Mouse (Mus musculus): ENCODE results near the gene Adam23. TPM values are rescaled to one million over a fixed set of nuclear protein-coding genes. Genes with fewer than 3 reads are reported as not detected.

The Adam23 gene
- polyA plus RNA-seq, 2 experiments = 4.3 to 7.9 TPM

DNA sequence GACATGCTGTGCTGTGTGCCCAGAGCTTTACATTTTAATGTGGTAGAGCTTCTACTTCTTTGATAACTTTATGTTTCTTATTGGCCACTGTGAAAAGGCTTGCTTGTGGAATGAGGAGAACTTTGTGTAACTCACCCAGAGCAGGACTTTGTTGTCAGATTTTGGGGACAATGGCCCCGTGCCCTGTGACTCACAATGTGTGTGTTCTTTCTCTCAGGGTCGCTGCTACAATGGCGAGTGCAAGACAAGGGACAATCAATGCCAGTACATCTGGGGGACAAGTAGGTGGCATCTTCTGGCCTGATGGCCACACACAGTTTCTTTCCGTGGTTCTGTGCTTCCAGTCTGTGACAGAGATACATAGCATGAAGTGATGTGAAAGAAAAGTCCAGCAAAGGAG lies 118.2 kb downstream of the Adam23 start:
- 80% methylated on average over 4 of the region's 4 CpGs for WGBS

DNA sequence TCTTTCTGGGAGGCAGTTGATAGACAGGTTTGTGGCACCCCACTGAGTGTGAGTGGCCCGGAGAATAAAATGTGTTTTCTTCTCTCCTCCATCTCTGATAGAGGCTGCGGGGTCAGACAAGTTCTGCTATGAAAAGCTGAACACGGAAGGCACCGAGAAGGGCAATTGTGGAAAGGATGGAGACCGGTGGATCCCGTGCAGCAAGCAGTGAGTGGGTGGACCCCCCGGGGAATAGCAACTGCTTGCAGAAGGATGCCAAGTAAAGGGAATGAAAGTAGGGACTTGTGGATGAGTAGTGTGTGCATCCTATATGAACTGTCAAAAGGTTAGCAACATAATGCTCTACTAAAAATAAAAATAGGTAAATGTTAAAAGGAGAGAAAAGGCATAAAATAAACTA lies 120.8 kb downstream of the Adam23 start:
- Histone ChIP-seq H3K4me1 (ENCODE audit: control insufficient read depth, insufficient read depth, low read length) (0 out of 2 replicates have a peak, but pooled peaks cover 2% of the 10 kb centered on the region), H3K4me2 (replicated peaks; ENCODE audit: low read depth, low read length, severe bottlenecking) (no peak overlapping the region), H3K27ac (replicated peaks; ENCODE audit: low read depth, low read length) (no peak overlapping the region), H3K4me3 (replicated peaks; ENCODE audit: low read length) (no peak overlapping the region), H3K36me3 (ENCODE audit: control insufficient read depth, insufficient read depth, low read length) (no peaks in the 10 kb centered on the region), H3K9ac (ENCODE audit: low read depth, low read length, severe bottlenecking) (no peak overlapping the region), H3K9me3 (ENCODE audit: control insufficient read depth, low read length) (no peaks in the 10 kb centered on the region), H3K27me3 (ENCODE audit: control insufficient read depth, insufficient read depth, low read length) (no peaks in the 10 kb centered on the region)
- WGBS = 50% methylated on average over 7 of the region's 7 CpGs
- TF ChIP-seq POLR2A (IDR thresholded peaks at IDR 0.05; ENCODE audit: borderline replicate concordance, extremely low read depth, insufficient read depth, insufficient read length) = no peak
- ATAC-seq (ENCODE audit: low FRiP score, low read depth) = no peak
- no peak for DNase-seq (ENCODE audit: low spot score)

More for the DNA sequence above, 118.2 kb downstream of the Adam23 start:
- no peaks in the 10 kb centered on the region for H3K9me3 ChIP-seq (ENCODE audit: control insufficient read depth, low read length)
- H3K36me3 ChIP-seq (ENCODE audit: control insufficient read depth, insufficient read depth, low read length) = no peaks in the 10 kb centered on the region
- H3K27me3 ChIP-seq (ENCODE audit: control insufficient read depth, insufficient read depth, low read length) = no peaks in the 10 kb centered on the region
- H3K4me1 ChIP-seq (ENCODE audit: control insufficient read depth, insufficient read depth, low read length) = 0 out of 2 replicates have a peak, but pooled peaks cover 2% of the 10 kb centered on the region
- H3K4me3 ChIP-seq (replicated peaks; ENCODE audit: low read length) = no peak overlapping the region
- no peak for TF ChIP-seq POLR2A (IDR thresholded peaks at IDR 0.05; ENCODE audit: borderline replicate concordance, extremely low read depth, insufficient read depth, insufficient read length)
- H3K27ac ChIP-seq (replicated peaks; ENCODE audit: low read depth, low read length) = no peak overlapping the region
- DNase-seq (ENCODE audit: low spot score) (no peak), ATAC-seq (ENCODE audit: low FRiP score, low read depth) (no peak)
- H3K4me2 ChIP-seq (replicated peaks; ENCODE audit: low read depth, low read length, severe bottlenecking) = no peak overlapping the region
- H3K9ac ChIP-seq (ENCODE audit: low read depth, low read length, severe bottlenecking) = no peak overlapping the region

DNA sequence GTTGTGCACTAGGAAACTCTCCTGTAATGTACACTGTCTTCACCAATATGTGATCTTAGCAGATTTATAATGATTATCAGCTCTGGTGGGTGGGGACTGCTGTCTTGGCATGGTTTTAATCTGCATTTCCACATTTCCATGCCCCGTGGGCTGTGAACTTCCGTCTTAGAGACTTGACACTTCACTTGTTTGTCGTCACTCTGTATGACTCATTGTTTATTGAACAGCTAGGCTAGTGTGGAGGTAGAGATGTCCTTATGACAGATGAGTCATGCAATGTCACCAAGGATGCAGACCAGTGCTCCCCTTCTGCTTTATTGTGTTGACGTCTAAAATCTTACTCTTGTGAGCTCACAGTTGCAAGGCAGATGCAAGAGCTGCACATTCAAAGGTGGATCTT lies 121.3 kb downstream of the Adam23 start:
- 0 out of 2 replicates have a peak, but pooled peaks cover 1% of the 10 kb centered on the region for H3K4me1 ChIP-seq (ENCODE audit: control insufficient read depth, insufficient read depth, low read length)
- 56% methylated on average over 4 of the region's 4 CpGs for WGBS
- no peaks in the 10 kb centered on the region for H3K36me3 ChIP-seq (ENCODE audit: control insufficient read depth, insufficient read depth, low read length)
- H3K4me2 ChIP-seq (replicated peaks; ENCODE audit: low read depth, low read length, severe bottlenecking) = no peak overlapping the region
- no peaks in the 10 kb centered on the region for H3K9me3 ChIP-seq (ENCODE audit: control insufficient read depth, low read length)
- TF ChIP-seq POLR2A (IDR thresholded peaks at IDR 0.05; ENCODE audit: borderline replicate concordance, extremely low read depth, insufficient read depth, insufficient read length) = no peak
- no peak overlapping the region for H3K27ac ChIP-seq (replicated peaks; ENCODE audit: low read depth, low read length)
- DNase-seq (ENCODE audit: low spot score) (no peak), ATAC-seq (ENCODE audit: low FRiP score, low read depth) (no peak)
- H3K9ac ChIP-seq (ENCODE audit: low read depth, low read length, severe bottlenecking) = no peak overlapping the region
- H3K4me3 ChIP-seq (replicated peaks; ENCODE audit: low read length) = no peak overlapping the region
- no peaks in the 10 kb centered on the region for H3K27me3 ChIP-seq (ENCODE audit: control insufficient read depth, insufficient read depth, low read length)

DNA sequence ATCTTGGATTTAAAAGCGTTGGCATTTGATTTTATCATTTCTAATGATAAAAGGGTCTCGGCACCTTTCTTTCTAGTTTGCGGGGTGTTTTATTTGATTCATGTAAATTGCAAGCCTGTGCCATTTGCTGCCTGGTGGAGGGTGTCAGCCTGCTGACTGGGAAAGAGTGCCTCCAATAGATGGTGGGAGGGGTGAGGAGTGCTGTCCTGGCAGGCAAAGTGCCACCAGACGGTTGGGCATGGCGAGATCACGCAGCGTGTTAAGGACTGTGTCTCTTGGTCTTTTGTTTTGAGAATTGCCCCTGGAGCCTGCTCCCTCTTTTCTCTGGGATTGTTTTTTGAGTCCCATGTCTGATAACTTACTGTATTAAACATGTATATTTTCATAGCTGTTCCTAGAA lies 126.5 kb downstream of the Adam23 start:
- Histone ChIP-seq H3K9ac (ENCODE audit: low read depth, low read length, severe bottlenecking) (no peak overlapping the region), H3K27ac (replicated peaks; ENCODE audit: low read depth, low read length) (no peak overlapping the region), H3K9me3 (ENCODE audit: control insufficient read depth, low read length) (no peaks in the 10 kb centered on the region), H3K4me2 (replicated peaks; ENCODE audit: low read depth, low read length, severe bottlenecking) (no peak overlapping the region), H3K4me1 (ENCODE audit: control insufficient read depth, insufficient read depth, low read length) (no peaks in the 10 kb centered on the region), H3K27me3 (ENCODE audit: control insufficient read depth, insufficient read depth, low read length) (no peaks in the 10 kb centered on the region), H3K36me3 (ENCODE audit: control insufficient read depth, insufficient read depth, low read length) (no peaks in the 10 kb centered on the region), H3K4me3 (replicated peaks; ENCODE audit: low read length) (no peak overlapping the region)
- DNase-seq (ENCODE audit: low spot score) (no peak), ATAC-seq (ENCODE audit: low FRiP score, low read depth) (no peak)
- no peak for TF ChIP-seq POLR2A (IDR thresholded peaks at IDR 0.05; ENCODE audit: borderline replicate concordance, extremely low read depth, insufficient read depth, insufficient read length)
- WGBS = 59% methylated on average over 7 of the region's 7 CpGs

DNA sequence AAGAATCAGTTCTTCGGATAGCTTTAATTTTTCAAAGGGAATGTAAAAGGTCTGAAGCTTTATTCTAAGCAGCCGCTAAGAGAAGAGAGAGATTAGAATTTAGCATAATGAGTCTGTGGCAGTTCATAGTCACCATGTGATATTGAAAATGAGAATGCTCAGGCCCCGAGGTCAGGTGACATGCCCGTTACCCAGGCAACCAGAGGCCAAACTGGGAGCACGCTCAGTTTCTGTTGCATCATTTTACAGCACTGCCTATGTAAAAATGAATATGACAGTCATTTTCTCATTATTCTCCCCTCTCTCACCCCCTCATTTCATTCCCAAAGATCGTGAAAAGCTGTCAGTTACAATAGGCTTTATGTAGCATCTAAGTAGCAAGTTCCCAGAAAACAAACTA lies 127.7 kb downstream of the Adam23 start:
- ATAC-seq (ENCODE audit: low FRiP score, low read depth) = no peak
- TF ChIP-seq POLR2A (IDR thresholded peaks at IDR 0.05; ENCODE audit: borderline replicate concordance, extremely low read depth, insufficient read depth, insufficient read length) = no peak
- Histone ChIP-seq H3K27ac (replicated peaks; ENCODE audit: low read depth, low read length) (no peak overlapping the region), H3K4me3 (replicated peaks; ENCODE audit: low read length) (no peak overlapping the region), H3K27me3 (ENCODE audit: control insufficient read depth, insufficient read depth, low read length) (no peaks in the 10 kb centered on the region), H3K36me3 (ENCODE audit: control insufficient read depth, insufficient read depth, low read length) (no peaks in the 10 kb centered on the region), H3K9ac (ENCODE audit: low read depth, low read length, severe bottlenecking) (no peak overlapping the region), H3K4me2 (replicated peaks; ENCODE audit: low read depth, low read length, severe bottlenecking) (no peak overlapping the region), H3K4me1 (ENCODE audit: control insufficient read depth, insufficient read depth, low read length) (no peaks in the 10 kb centered on the region), H3K9me3 (ENCODE audit: control insufficient read depth, low read length) (no peaks in the 10 kb centered on the region)
- no peak for DNase-seq (ENCODE audit: low spot score)
- WGBS = 60% methylated on average over 6 of the region's 6 CpGs

Data from limb, embryonic 14.5 days (tissue).